Mouse (Mus musculus): ENCODE data around the gene Cdc14a.

DNA sequence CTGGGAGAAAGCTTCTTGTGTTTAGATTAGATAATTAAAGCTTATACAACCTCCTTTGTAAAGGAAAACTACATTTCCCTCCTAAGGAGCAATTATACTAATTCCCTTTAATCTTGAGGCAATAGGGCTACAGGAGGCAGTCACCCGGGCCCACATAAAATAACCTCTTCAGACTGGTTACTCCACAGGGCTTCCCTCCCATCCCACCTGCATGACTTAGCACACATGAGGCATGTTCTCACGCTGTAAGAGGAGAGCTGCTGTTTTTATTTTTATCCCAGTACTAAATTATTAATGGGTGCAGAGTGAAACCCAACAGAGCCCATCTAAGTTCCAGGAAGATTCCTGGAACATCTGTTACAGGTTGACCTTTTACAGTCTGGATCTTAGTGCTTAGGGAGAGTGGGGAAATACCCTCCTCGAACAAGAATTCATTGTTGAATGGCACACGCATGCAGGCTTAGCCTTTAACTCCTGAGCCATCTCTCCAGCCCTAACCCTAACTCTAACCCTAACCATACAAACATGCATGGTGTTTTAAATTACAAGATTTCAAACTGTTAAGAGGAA, 54.9 kb downstream of the Cdc14a start:
- TF ChIP-seq RAD21 (IDR thresholded peaks at IDR 0.05; ENCODE audit: low read depth, low read length) (no peak), EP300 (IDR thresholded peaks at IDR 0.05; ENCODE audit: low read depth in 1 of 2, low read length in 2 of 2) (no peak), CTCF (IDR thresholded peaks at IDR 0.05 in 2 of 3, conservative IDR thresholded peaks at IDR 0.05 in 1 of 3; ENCODE audit: control insufficient read depth in 1 of 3, insufficient read depth in 1 of 3, low read depth in 2 of 3, low read length in 3 of 3, poor library complexity in 1 of 3, severe bottlenecking in 1 of 3) (no peak), HCFC1 (IDR thresholded peaks at IDR 0.05; ENCODE audit: low read depth, low read length) (no peak), POLR2A (IDR thresholded peaks at IDR 0.05; ENCODE audit: control insufficient read depth in 1 of 2, insufficient read depth in 1 of 2, low read depth in 1 of 2, low read length in 2 of 2, poor library complexity in 1 of 2) (no peak), ETS1 (IDR thresholded peaks at IDR 0.05; ENCODE audit: low read depth, low read length) (no peak), NRF1 (IDR thresholded peaks at IDR 0.05; ENCODE audit: insufficient read depth, low read depth, low read length, poor library complexity, severe bottlenecking) (no peak), ZMIZ1 (IDR thresholded peaks at IDR 0.05; ENCODE audit: low read depth, low read length) (no peak), MYC (IDR thresholded peaks at IDR 0.05; ENCODE audit: low read depth, low read length) (no peak), ELF1 (IDR thresholded peaks at IDR 0.05; ENCODE audit: low read depth, low read length) (no peak), MEF2A (IDR thresholded peaks at IDR 0.05; ENCODE audit: extremely low read depth, insufficient replicate concordance, low read depth, low read length, poor library complexity, severe bottlenecking) (no peak)
